Mouse (Mus musculus) hindbrain, embryonic 12.5 days (tissue): ENCODE measurements around the gene Slc6a21. TPM values are rescaled to one million over a fixed set of nuclear protein-coding genes. Genes with fewer than 3 reads are reported as not detected.
A peak's percentile ranks its signal among the peaks of the same experiment; 100 is the strongest.
"Not testable (repeated sequence)": the region's sequence is repeated elsewhere in the genome, so short reads cannot be mapped to it uniquely, and the experiment has no call there.

ENCODE experiments used
- ATAC-seq: fragments of 200-750 bp; cut with Nextera tagmentation; 2 replicates; pipeline ENCODE4 v1.8.0; 2017; ENCODE audit warnings: moderate TSS enrichment; ENCODE audit not compliant: low FRiP score
- H3K27ac ChIP-seq: fragments of 300-500 bp; sonication (generic); 2 replicates; pipeline ENCODE4 v1.5.1; 2016; ENCODE audit warnings: mild to moderate bottlenecking
- H3K27me3 ChIP-seq: fragments of 300-500 bp; sonication (generic); 2 replicates; pipeline ENCODE4 v1.6.1; 2016; ENCODE audit warnings: mild to moderate bottlenecking
- H3K36me3 ChIP-seq: fragments of 300-500 bp; sonication (generic); 2 replicates; pipeline ENCODE4 v1.6.1; 2016; ENCODE audit warnings: mild to moderate bottlenecking
- H3K4me1 ChIP-seq: fragments of 300-500 bp; sonication (generic); 2 replicates; pipeline ENCODE4 v1.6.1; 2016
- H3K4me2 ChIP-seq: fragments of 300-500 bp; sonication (generic); replicated peaks from 2 replicates; pipeline ENCODE4 v1.6.1; 2016; ENCODE audit warnings: mild to moderate bottlenecking
- H3K4me3 ChIP-seq: fragments of 300-500 bp; sonication (generic); 2 replicates; pipeline ENCODE4 v1.5.1; 2016; ENCODE audit warnings: mild to moderate bottlenecking
- H3K9ac ChIP-seq: fragments of 300-500 bp; sonication (generic); 2 replicates; pipeline ENCODE4 v1.6.1; 2016; ENCODE audit warnings: mild to moderate bottlenecking, moderate library complexity
- H3K9me3 ChIP-seq: fragments of 300-500 bp; sonication (generic); replicated peaks from 2 replicates; pipeline ENCODE4 v1.6.1; 2016; ENCODE audit warnings: mild to moderate bottlenecking
- WGBS: fragments of 180-500 bp; shearing (Covaris S2); methylation state at CpG from one replicate; pipeline ENCODE4 v1.1.7; 2016; 5-methylcytosine and 5-hydroxymethylcytosine counted together
- polyA plus RNA-seq: library from polyadenylated mRNA; unstranded; fragments of >200 nt; fragmentation: Nextera tagmentation; extraction: Ambion mirVana; gene quantifications from 2 replicates; pipeline ENCODE4 v1.2.1, GENCODE M21; 2016

The Slc6a21 gene
- polyA plus RNA-seq, 1 experiment from 2014 or later: not detected

GRCm38 (mm10) chr7:45235656-45236180, 41.6 kb upstream of the Slc6a21 start:
- H3K4me1 ChIP-seq: peaks cover 37% of the 10 kb centered on the region
- WGBS: 32% methylated on average over 17 of the region's 17 CpGs
- H3K27ac ChIP-seq: peak overlapping the region; percentile 50; the same call in 1 of the 2 replicates
- H3K4me3 ChIP-seq: 0 out of 2 replicates have a peak overlapping the region, but pooled peaks have one; percentile 1
- peak overlapping the region; percentile 5; the same call in 1 of the 2 replicates for H3K9ac ChIP-seq
- H3K36me3 ChIP-seq: peaks cover 24% of the 10 kb centered on the region
- peak overlapping the region; percentile 39 for H3K4me2 ChIP-seq
- peaks cover 48% of the 10 kb centered on the region for H3K27me3 ChIP-seq
- no peaks in the 10 kb centered on the region for H3K9me3 ChIP-seq
- ATAC-seq: no peak; the same call in 1 of the 2 replicates

DNA sequence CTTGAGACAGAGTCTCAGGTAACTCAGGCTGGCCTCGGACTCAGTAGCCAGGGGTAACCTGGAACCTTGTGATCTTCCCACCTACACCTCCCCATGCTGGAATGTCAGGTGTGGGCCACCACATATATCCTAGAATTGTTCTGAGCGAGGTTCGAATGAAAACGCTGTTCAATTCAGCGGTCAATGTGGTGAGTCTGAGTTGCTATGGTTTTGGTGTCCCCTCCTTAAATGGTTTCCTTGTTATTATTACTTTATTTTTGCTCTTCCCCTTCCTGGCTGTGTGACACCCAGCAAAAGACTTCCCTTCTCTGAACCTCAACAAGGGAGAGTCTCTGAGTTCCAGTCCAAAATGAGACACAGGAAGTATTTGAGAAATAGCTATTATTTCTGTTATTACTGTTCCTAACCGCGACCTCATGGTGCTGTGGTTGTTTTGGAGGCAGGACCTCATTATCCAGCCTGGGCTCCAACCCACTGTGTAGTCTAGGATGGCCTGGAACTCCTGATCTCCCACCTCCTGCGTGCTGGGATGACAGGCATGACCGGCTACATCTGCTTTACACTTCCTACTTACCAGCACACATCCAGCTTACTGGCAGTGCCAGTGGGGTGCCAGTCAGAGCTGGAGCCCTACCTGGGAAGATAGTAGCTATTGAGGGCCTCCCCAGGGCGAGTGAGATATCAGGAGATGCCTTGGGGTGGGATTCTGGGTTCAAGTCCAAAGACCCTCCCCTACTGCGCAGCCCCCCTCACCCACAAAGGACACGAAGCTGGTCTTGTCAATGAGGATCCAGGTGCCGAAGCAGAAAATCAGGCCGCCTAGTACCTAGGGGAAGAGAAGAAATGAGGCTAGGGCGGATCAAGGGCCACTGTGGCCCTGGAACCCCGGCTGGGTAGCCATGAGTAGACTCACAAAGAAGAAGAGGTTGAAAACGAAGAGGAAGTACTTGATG, 39.3 kb upstream of the Slc6a21 start:
- ATAC-seq: no peak
- 77% methylated on average over 17 of the region's 17 CpGs for WGBS
- peaks cover 51% of the 10 kb centered on the region for H3K27me3 ChIP-seq
- H3K9ac ChIP-seq: no peak overlapping the region
- H3K4me1 ChIP-seq: peaks cover 33% of the 10 kb centered on the region
- no peak overlapping the region for H3K4me3 ChIP-seq
- H3K36me3 ChIP-seq: 0 out of 2 replicates have a peak, but pooled peaks cover 2% of the 10 kb centered on the region
- no peak overlapping the region for H3K27ac ChIP-seq
- H3K4me2 ChIP-seq: no peak overlapping the region
- H3K9me3 ChIP-seq: no peaks in the 10 kb centered on the region

DNA sequence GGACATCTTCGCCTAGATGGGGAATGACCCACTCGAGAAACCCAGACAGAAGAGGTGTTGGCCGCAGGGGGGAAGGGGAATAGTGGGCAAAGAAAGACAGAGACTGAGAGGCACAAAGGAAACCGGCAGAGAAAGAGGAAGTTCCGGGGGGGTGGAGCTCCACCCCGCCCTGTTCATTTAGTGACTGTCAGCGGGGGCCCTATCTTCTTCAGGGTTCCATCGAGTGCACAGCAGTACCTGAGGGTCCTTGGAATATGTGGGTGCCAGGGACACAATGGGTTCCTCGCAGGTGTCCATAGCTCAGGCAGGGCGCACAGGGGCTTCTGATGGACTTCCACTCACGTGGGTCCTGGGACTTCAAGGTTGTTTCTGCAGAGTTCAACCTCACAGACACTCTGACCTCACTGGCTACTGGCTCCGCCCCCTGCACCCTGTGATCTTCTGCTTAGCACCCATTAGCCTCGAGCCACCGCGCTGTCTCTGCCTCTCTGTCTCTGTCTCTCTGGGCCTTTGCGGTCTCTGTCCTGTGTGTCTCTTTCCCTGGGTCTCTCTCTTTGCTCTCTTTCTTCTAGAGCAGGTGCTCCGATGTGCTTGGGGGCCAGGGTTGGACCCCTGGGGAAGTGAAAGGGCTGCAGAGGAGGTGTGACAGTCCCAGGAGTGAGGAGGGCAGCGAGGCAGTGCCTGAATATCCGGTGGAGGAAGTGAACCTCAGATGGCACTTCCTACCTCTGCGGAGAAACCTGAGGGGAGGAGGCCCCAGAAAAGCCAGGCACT, 38.4 kb upstream of the Slc6a21 start, which contains the start of gene Cd37:
Gene Cd37 (minus strand): TSS at position 393 of the 774 bp plus-strand sequence.
- Histone ChIP-seq H3K9ac (no peak within 1 kb of the TSS), H3K9me3 (no peaks in the 10 kb centered on the region), H3K27ac (no peak within 1 kb of the TSS), H3K36me3 (no peaks in the 10 kb centered on the region), H3K27me3 (peaks cover 51% of the 10 kb centered on the region), H3K4me1 (peaks cover 27% of the 10 kb centered on the region), H3K4me3 (no peak within 1 kb of the TSS), H3K4me2 (no peak within 1 kb of the TSS)
- WGBS: 40% methylated on average over 20 of the region's 20 CpGs
- ATAC-seq: no peak

GRCm38 (mm10) chr7:45240109-45240508, 37.2 kb upstream of the Slc6a21 start:
- Histone ChIP-seq H3K27ac (no peak overlapping the region), H3K4me2 (no peak overlapping the region), H3K36me3 (no peaks in the 10 kb centered on the region), H3K4me3 (no peak overlapping the region), H3K9me3 (no peaks in the 10 kb centered on the region), H3K27me3 (peaks cover 47% of the 10 kb centered on the region), H3K9ac (no peak overlapping the region), H3K4me1 (peaks cover 16% of the 10 kb centered on the region)
- WGBS: 77% methylated on average over 7 of the region's 7 CpGs
- no peak for ATAC-seq

DNA sequence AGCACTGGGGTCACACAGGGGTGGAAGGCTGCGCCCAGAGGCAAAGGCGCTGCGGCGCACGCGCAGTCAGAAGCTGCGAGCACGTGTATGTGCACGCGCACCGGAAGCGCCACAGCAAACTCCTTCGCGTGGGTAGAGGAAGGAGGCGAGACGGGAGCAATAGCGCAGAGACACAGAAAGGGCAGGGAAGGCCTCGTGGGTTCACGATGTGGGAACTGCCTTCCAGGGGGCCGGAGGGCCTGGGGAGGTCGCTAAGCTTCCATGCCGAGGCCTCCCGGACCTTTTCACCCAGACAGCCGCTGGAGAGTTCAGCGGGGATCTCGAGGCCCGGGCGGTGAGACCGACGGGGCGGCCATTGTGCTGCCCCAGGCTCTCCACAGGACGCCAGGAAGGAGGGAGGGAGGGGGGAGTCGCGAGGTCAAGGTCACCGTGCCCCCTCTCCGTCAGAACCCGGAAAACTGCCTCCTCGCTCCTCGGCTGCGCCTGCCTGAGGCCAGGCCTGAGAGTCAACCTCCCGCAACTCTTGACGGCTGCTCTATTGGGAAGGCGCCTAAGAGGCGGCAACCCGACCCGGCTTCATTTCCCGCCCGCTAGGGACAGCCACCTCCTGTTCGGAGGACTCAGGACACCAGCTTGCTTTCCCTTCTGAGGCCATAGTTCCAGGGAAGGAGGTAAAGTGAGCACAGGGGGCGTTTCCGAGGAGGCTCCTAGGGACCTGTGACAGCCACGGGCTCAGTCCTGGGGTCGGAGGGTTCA, 36.5 kb upstream of the Slc6a21 start, which contains the start of gene Slc6a16:
Gene Slc6a16 (plus strand): TSS at position 453 of the 756 bp plus-strand sequence.
- peak; percentile 32; the same call in 1 of the 2 replicates for ATAC-seq
- WGBS: 9% methylated on average over 45 of the region's 53 CpGs
- H3K27ac ChIP-seq: no peak within 1 kb of the TSS
- peaks cover 45% of the 10 kb centered on the region for H3K27me3 ChIP-seq
- peak within 1 kb of the TSS; percentile 60 for H3K4me2 ChIP-seq
- no peaks in the 10 kb centered on the region for H3K9me3 ChIP-seq
- peaks cover 9% of the 10 kb centered on the region for H3K4me1 ChIP-seq
- peak within 1 kb of the TSS; percentile 34 for H3K4me3 ChIP-seq
- H3K9ac ChIP-seq: peak within 1 kb of the TSS; percentile 54
- H3K36me3 ChIP-seq: no peaks in the 10 kb centered on the region

DNA sequence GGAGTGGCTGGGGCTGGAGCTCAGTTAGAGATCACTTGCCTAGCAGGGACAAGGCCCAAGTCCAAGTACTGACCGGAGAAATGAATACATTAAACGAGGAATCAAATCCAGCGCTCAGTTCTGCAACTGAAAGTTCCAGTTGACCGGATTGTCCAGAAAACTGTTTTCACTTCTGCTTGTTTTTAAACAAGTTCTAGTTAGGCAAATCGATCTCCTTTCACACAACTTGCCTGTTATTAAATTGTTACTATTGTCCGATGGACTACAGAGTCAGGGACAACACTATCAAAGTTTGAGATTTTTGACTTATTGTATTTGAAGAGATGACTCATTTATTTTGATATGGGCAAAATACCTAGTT, 35.9 kb upstream of the Slc6a21 start:
- peaks cover 8% of the 10 kb centered on the region for H3K4me1 ChIP-seq
- H3K4me2 ChIP-seq: peak overlapping the region; percentile 60
- H3K9ac ChIP-seq: no peak overlapping the region; the same call in 1 of the 2 replicates
- peak overlapping the region; percentile 34 for H3K4me3 ChIP-seq
- 74% methylated on average over 6 of the region's 6 CpGs for WGBS
- H3K27me3 ChIP-seq: peaks cover 40% of the 10 kb centered on the region
- ATAC-seq: no peak
- no peaks in the 10 kb centered on the region for H3K9me3 ChIP-seq
- no peaks in the 10 kb centered on the region for H3K36me3 ChIP-seq
- no peak overlapping the region for H3K27ac ChIP-seq

- no peaks in the 10 kb centered on the region for H3K4me1 ChIP-seq
- no peak for ATAC-seq
- no peak overlapping the region for H3K4me3 ChIP-seq
- no peaks in the 10 kb centered on the region for H3K36me3 ChIP-seq
- WGBS: 44% methylated on average over 3 of the region's 3 CpGs
- no peak overlapping the region for H3K4me2 ChIP-seq
- no peaks in the 10 kb centered on the region for H3K9me3 ChIP-seq
- no peaks in the 10 kb centered on the region for H3K27me3 ChIP-seq
- no peak overlapping the region for H3K9ac ChIP-seq
- no peak overlapping the region for H3K27ac ChIP-seq
Measured at GRCm38 (mm10) chr7:45247666-45248065, 29.6 kb upstream of the Slc6a21 start.

DNA sequence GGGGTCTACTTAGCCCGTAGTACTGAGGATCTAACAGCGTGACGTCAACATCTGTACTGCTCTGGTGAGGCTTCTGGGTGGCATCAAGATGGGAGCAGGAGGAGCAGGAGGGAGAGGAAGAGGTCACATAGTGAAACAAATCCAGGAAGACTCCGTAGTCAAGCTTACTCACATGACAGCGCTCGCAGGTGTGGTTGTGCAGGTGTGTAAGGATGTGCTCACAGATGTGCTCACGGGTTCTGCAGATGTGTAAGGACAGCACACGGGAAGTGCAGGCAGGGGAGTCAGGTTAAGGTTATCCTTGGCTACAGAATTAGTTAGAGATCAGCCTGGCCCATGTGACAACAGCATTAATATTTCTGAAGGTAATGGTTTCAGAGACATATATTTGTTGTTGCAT, 23.5 kb upstream of the Slc6a21 start:
- ATAC-seq: no peak
- no peak overlapping the region for H3K4me2 ChIP-seq
- no peak overlapping the region for H3K27ac ChIP-seq
- H3K36me3 ChIP-seq: no peaks in the 10 kb centered on the region
- no peaks in the 10 kb centered on the region for H3K4me1 ChIP-seq
- no peaks in the 10 kb centered on the region for H3K9me3 ChIP-seq
- WGBS: 91% methylated on average over 8 of the region's 8 CpGs
- H3K27me3 ChIP-seq: no peaks in the 10 kb centered on the region
- no peak overlapping the region for H3K9ac ChIP-seq
- H3K4me3 ChIP-seq: no peak overlapping the region

DNA sequence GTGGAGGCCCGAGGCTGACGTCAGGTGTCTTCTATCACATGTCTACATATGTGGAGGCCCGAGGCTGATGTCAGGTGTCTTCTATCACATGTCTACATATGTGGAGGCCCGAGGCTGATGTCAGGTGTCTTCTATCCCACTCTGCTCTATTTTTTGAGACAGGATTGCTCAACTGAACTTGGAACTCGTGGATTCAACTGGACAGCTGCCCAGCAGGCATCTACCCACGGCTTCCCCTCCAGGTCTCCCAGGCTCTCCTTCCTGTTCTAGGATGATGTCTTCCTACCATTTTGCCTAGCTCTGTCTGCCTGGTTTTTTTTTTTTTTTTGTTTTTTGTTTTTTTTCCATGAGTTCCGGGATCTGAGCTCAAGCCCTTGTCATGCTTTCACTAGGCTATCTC, 21.5 kb upstream of the Slc6a21 start:
- H3K27me3 ChIP-seq, H3K4me2 ChIP-seq, H3K9ac ChIP-seq, H3K4me1 ChIP-seq, ATAC-seq, H3K4me3 ChIP-seq, H3K9me3 ChIP-seq, H3K36me3 ChIP-seq, H3K27ac ChIP-seq: not testable (repeated sequence)
- WGBS: 93% methylated on average over 6 of the region's 7 CpGs

DNA sequence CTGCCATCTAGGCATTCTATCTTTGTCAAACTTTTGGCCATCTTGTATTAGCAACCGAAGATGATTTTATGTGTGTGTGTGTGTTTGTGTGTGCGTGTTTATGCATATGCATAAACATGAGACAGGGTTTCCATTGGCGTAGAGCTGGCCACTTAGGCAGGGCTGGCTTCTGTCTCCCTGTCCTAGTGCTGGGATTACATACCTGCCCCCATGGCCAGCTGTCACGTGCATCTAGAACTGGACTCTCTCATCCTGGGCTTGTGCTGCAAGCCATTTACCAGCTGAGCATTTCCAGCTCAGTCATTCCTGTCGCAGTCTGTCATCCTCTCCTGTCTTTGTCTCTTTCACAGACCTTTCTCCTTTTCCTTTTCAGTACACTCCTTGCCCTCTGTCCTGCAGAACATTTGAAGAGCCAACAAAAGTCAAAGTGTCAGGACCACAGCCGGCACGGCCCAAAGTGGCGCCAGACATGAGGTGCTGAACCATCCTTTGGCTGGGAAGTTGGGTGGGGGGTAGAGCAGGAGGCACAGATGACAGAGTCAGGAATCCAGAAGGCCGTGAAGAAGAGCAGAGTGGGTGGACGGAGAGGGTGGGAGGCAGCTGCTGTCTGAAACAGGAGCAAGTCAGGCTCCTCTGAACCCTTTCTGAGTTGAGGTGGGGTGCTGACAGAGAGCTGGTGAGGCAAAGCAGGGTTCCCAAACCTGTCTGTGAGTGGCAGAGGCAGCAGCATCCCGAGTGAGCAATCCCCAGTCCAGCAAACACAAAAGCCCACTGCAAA, 20.1 kb upstream of the Slc6a21 start:
- H3K4me2 ChIP-seq: no peak overlapping the region
- no peak overlapping the region for H3K9ac ChIP-seq
- H3K36me3 ChIP-seq: no peaks in the 10 kb centered on the region
- no peak overlapping the region for H3K4me3 ChIP-seq
- no peak for ATAC-seq
- H3K9me3 ChIP-seq: no peaks in the 10 kb centered on the region
- WGBS: 56% methylated on average over 11 of the region's 11 CpGs
- no peaks in the 10 kb centered on the region for H3K4me1 ChIP-seq
- no peaks in the 10 kb centered on the region; the same call in 1 of the 2 replicates for H3K27me3 ChIP-seq
- no peak overlapping the region for H3K27ac ChIP-seq

DNA sequence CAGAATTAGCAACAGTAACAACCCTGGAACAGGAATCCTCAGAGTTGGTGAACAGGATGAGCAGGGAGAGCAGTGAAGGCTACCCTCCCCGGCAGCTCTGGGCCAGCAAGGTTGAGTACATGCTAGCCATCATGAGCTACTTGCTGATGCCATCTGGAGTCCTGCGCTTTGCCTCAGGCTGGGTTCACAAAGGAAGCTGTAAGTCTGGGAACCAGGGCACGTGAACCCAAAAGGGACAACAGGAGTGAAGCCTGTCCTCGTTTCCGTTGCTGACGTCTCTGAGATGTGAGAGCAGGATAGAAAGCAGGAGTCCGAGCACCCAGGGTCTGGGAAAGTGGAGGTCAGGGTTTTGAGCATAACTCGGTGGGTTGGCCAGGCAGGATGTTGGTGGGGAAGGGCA, 18.0 kb upstream of the Slc6a21 start:
- H3K27ac ChIP-seq: no peak overlapping the region
- peaks cover 6% of the 10 kb centered on the region; the same call in 1 of the 2 replicates for H3K27me3 ChIP-seq
- ATAC-seq: no peak
- 0 out of 2 replicates have a peak, but pooled peaks cover 2% of the 10 kb centered on the region for H3K4me1 ChIP-seq
- no peak overlapping the region for H3K4me3 ChIP-seq
- 90% methylated on average over 8 of the region's 8 CpGs for WGBS
- H3K36me3 ChIP-seq: no peaks in the 10 kb centered on the region
- no peak overlapping the region for H3K4me2 ChIP-seq
- no peaks in the 10 kb centered on the region for H3K9me3 ChIP-seq
- no peak overlapping the region for H3K9ac ChIP-seq
